Mouse (Mus musculus): ENCODE measurements at regions not wholly inside any gene's neighbourhood (a gene's known extent, or its start where the extent isn't known, plus 50 kb on each side); places are given as distances from the start of the nearest gene placed in this dataset.

DNA sequence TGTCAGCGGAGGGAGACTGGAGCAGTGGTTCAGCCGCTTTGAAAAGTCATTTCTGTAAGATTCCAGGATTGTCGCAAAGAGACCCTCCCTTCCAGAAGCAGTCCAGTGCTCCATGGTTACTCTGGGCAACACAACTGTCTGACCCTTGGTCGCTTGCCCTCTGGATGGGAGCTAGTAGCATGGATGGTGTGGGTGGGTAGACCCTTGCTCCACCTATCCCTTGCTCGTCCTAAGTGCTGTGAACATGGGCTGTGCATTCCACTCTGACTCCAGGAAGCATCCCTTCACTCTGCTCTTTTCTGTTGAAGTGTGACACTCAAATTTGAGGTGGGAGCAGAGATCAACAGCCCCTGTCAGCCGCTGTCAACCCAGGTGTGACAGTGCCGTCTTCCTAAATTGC is 64.8 kb upstream of the A230072I06Rik start:
- TF ChIP-seq CTCF (IDR thresholded peaks at IDR 0.05; ENCODE audit: insufficient read depth, low read depth, low read length) (no peak), POLR2A (IDR thresholded peaks at IDR 0.05; ENCODE audit: insufficient read depth, low read depth, low read length) (no peak)
